Mouse (Mus musculus) left cerebral cortex, postnatal 10 days (tissue): ENCODE measurements around the gene Mff. TPM values are rescaled to one million over a fixed set of nuclear protein-coding genes. Genes with fewer than 3 reads are reported as not detected.

Experiments used
- DNase-seq, 2 experiments: peaks; one replicate each; pipeline ENCODE4 v3.0.0; 2021 to 2022; ENCODE audit warnings: low spot score in 2 of 2, mixed read lengths in 1 of 2; ENCODE audit errors: extremely low spot score in 1 of 2
- intact Hi-C: fragments of 180-260 bp; cut with DNase I; formaldehyde crosslinking; loops from one replicate; pipeline ENCODE4 v1.15.1; 2025
- total RNA-seq, 2 experiments: library from RNA; stranded (reverse); gene quantifications; 2 replicates each; pipeline ENCODE4 v1.2.3; 2021

Gene Mff
- 100 to 1,000 TPM; 291 to 295 TPM for total RNA-seq

DNA sequence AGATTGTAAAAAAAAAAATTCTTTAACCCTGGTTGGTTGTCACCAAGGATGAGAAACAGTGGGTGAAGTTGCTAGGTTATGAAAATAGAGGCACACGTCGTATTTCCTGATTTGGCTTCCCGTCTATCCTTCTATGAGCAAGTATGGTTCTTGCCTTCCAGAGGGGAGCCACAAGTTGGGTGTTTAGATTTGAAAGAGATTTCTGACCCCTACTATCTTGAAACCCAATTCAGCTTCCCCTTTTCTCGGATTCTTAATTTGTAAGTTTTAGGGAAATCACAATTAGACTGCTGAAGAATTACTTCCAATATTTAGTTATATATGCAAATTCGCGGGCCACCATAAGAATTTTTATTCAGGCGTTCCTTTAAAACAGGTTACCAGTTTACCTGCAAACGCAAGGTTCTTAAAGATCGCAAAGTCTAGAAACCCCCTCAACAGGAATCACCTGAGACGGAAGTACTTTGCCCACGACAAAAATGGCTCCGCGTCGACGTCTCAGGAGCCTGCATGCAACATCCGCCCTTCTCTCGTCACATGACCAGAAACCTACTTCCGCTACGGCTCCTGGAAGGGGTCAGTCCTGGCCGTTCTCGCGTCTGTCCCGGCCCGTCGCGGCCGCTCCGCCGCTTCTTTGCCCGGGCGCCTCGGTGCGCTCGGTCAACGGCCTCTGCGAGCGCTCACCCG, at the start of gene Mff:
Gene Mff, plus strand, starts transcription at position 552 of the 687 bp plus-strand sequence.
- intact Hi-C loops = no loop called here
- peak; percentile 93 to 95 for DNase-seq

DNA sequence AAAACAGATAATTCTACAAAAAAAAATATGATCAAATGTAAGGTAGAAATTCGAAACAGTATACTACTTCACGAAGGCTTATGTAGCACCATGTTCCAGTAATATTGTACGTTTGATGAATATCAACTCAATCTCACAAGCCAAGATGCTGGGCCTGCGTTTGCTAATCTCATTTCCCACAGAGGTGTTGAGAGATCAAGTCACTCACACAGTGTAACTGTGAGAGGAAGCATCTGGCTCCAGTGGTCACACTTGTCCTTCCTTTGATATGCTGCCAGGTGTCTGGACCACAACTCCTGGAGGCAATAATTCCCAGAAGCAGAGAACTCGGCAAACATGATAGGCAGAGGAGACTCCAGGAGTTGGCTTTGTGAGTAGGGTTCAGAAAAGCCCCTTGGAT, 38.4 kb upstream of the Mff start:
- peak in 1 of 2 experiments; percentile 37 for DNase-seq
- intact Hi-C loops = no loop called here

DNA sequence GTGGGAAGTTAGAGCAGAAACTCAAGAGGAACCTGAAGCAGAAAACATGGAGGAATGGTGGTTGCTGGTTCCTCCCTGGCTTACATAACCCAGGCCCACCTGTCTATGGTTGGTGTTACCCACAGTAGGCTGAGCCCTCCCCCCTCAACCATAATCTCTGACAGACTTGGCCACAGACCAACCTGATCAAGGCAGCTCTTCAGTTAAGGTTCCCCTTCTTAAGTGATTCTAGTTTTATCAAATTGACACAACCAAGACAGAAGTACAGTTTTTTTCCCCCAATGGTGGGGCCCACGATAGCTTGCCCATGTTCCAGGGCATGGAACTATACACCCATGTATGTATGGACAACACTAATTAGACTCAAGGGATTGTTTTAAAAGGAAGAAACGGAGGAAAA, 37.8 kb upstream of the Mff start:
- intact Hi-C loops = no loop called here
- no peak for DNase-seq

DNA sequence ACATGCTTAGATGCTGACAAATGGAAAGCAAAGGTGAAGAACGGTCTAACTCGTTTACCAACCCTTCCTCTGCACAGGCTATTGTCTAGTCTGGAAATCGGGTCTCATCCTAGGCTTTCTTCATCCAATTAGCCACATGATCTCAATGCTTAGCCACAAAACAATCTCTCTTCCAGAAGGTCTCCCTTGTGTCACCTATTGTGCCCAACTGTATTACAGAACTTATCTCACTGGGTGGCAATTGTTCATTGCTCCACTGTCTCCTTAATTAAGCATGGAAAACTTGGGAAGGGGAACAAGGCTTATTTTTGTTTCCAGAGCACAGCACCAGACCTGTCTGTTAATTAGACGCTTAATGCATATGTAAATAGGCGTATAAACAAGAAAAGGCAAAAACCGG, 36.8 kb upstream of the Mff start:
- intact Hi-C loops = no loop called here
- DNase-seq = no peak

DNA sequence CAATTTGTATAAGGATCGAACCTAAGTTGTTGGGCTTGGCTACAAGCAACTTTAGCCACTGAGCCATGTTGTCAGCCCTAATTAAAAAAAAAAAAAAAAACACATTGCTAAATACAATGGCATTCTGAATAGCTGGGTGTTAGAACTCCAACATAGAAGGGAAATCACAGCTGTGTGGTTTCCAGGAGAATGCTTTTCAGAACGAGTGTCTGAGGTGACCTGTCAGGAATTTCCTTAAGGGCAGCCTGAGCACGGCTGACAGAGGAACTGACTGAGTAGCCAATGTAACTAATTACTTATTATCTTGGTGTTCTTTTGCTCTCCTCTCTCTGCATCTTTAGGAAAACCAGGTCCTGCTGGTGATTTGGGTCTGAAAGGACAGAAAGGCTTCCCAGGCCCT, 28.8 kb upstream of the Mff start:
- no peak for DNase-seq
- intact Hi-C loops = no loop called here

DNA sequence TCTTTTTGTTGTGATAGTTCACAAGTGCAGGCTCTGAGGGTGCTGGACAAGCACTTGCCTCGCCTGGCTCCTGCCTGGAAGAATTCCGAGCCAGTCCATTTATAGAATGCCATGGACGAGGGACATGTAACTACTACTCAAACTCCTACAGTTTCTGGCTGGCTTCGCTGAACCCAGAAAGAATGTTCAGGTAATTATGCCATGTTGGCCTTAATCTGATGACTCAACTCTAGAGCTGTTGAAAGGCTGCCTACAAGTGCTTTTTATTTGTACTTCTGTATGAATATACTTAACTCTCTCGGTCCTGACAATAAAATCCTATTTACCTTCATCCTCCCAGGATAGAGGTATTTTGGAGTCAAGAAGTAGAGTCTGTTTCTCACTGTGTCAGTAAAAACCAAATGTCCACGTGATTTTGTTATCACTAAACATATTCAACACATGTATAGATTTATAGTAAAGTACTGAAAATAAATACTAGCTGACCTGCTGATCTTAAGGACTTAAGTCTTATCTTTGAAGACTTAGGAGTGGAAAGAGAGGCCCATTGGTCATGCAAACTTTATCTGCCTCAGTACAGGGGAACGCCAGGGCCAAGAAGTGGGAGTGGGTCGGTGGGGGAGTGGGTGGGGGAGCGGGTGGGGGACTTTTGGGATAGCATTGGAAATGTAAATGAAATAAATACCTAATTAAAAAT, 6.7 kb upstream of the Mff start:
- intact Hi-C loops = no loop called here
- DNase-seq = no peak

DNA sequence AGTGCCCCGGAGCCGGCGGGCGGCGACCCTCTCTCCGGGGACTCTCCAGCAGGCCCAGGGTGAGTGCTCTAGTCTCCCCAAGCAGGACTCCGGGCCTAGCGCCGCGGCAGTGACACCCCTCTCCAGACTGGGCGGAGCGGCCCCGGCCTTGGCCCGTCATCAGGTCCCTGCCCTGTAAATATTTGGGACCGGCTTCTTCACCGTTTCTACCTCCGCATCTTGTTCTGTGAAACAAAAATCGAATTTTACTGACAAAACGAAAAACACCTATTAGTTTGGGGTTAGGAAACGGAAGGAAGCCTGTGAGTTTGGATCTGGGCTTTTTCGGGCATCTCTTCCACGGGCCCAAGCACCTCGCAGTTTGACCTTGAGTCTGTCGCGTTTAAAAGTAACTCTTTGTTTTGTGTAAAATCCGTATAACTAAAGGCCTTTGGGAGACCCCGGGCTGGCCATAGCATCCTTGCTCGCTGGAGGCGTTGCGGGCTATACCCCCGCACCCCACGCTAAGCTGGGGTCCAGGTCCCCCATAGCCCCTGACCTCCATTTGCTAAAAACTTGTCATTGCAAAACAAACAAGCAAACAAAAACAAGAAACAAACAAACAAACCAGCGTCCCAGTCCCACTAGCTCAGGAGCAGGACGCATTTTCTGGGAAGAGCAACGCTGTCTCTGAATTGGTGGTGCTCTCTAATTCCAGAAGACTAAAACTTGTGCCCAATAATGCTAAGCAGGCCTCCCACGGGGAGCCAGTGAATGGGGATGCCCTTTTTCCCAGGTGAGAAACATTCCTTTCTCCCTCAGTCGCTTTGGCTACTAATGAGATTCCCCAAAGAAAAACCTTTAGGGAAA, 560 bp downstream of the Mff start:
- DNase-seq = no peak
- intact Hi-C loops = no loop called here

DNA sequence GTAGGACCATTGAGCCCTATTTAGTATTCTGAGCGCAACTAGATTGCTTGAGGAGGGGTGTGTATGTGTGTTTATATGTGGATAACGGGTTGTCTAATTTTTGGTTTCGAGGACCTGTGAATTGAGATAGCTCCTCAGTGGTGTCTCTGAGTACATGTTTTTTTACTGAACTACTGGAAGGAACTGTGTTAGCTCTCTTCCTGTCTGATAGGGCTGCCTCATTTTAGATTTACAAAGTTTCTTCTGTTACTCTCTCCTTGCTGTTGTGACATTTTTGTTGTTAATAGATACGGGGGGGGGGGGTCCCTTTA, 1.1 kb downstream of the Mff start:
- no peak for DNase-seq
- intact Hi-C loops = no loop called here

DNA sequence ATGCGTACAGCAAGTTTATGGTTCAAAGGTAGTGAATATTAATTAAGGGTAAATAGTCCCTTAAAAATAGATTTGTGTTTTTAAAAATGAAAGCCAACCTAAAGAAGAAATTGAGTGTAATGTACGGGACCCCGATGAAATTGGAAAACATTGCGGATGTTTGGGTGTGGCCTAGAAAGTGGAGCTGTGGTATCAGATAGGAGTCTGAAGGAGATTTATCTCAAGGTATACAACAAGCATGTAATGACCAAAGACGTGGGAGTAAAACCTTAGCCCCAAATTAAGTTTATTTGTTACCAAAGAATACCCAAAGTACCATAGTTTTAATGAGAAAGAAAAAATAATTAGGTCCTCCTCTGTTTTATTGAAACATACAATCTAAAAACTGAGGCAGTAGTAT, 1.8 kb downstream of the Mff start:
- DNase-seq = no peak
- intact Hi-C loops = no loop called here

DNA sequence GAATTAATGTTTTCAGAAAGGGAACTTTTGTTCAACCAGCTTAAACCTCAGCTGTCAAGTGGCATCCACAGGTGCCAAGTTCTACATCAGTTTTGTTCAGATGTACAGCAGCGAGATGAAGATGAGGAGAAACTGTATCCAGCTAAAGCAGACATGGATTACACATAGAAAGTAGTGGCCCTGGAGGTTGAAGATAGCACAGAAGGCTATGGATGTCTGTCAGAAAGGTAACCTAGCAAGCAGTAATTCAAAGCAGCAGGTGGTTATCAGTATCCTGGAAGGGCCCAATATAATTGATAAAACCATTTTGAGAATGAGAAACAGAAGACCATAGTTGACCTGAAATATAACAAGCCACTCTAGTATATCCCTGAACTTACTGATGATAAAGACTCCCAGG, 8.7 kb downstream of the Mff start:
- DNase-seq = no peak
- intact Hi-C loops = no loop called here

DNA sequence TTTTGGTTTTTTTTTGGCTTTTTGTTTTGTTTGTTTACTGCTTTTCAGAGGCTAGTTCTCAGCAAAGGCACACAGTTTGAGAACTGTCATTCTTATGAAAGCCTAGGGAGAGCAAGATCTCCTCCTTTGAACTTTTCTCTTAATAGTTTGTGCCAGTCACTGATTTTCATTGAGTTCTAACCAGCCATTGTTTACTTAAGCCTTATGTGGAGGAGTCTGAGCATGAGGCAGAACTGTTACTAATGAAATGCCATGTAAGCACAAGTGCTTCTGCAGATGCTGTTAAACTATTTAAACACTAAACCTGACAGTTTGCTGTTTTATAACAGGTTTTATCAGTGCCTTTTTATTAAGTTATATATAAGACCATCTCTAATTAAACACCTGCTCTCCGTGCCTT, 13.4 kb downstream of the Mff start:
- intact Hi-C loops = no loop called here

DNA sequence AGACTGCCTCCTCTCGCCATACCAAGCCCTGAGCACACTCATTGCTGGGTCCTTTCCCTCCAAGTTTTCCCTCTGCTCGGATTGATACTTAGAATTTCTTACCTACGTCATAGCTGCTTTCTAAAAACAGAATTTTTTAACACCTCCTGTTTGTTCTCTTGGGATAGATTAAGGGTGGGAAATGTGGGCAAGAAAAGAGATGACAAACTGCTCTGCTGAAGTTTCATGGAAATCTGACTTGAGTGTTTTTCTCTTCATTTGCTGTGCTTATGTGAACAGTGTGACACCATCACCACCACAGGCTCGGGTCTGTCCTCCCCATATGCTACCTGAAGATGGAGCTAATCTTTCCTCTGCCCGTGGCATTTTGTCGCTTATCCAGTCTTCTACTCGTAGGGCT, 16.8 kb downstream of the Mff start:
- intact Hi-C loops = no loop called here
- DNase-seq = no peak

More for the DNA sequence above, 13.4 kb downstream of the Mff start:
- no peak for DNase-seq

DNA sequence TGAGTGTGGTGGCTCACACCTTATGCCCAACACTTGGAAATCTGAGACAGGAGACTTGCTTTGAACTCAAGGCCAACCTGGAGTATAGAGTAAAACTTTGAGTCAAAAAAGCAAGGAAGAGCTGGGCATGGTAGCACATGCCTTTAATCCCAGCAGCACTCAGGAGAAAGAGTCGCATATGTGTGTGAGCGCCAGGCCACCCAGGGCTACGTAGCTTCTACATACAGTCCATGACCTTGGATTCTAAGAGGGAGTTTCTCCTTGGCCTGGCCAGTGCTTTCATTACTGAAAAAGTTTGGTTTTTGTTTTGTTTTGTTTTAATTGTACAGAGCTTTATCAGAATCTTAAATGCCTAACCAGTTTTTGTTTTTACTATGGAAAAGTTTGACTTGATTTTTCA, 19.3 kb downstream of the Mff start:
- no peak for DNase-seq
- intact Hi-C loops = no loop called here

DNA sequence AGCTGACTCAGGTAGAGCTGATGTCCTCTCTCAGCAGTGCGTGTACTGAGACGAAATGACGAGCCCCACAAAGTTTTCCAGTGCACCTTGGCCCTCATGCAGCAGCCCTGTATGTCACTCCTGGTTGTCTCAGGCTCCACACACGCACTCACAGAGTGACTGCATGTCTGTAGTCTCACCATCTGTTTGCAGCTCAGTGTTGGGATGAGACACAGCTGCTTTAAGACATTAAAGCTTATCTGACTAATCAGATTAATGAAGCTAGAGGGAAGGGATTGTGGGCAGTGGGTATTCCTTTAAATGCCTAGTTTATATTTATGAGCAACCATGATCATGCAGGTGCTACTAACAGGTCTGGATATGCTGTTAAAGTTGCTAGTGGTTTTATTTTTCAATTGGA, 21.7 kb downstream of the Mff start:
- DNase-seq = no peak
- intact Hi-C loops = no loop called here

DNA sequence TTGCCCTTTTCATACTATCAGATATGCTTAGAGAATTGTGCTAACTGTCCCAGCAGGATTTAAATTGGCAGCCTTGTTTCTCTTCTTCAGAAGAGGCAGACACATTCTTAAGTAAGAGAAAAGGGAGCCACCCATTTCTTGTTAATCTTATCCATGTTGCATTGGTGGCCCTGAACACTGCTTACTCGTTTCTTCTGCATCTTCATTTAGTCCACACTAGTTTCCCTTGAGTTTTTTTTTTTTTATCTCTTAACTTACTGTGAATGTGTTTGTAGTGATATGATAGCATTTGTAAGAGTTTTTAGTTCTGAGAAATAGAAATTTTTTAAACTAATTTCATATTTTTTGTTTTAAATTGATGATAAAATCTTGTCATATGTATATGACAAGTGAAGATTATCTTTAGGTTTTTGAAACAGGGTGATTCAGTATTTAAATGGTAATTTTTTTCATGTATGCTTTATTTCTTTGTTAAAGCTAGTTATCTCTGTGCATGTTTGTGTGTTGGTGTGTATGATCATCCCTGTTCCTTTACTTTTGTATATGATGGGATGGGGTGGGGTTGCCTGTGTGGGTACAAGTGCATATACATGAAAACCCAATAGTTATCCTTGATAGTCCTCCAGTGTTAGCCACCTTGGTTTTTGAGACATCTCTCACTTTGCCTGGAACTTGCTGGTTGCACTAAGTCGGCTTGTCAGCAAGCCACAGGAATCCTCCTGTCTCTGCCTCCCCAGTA, 23.2 kb downstream of the Mff start:
- intact Hi-C loops = no loop called here
- no peak for DNase-seq

DNA sequence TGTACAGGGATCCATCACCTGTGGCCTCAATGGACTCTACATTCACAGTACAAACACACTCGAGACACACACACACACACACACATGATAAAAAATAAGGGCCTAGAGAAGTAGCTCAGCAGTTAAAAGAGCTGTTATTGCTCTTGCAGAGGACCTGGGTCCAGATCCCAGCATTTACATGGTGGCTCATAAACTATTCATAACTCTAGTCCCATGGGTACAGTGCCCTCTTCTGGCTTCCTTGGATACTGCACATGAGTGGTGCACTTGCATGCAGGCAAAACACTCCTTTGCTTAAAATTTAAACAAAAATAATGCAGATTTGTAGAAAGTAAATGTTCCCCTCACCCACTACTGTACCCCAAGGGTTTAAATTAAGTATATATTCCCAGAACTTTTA, 34.8 kb downstream of the Mff start:
- no peak for DNase-seq
- intact Hi-C loops = no loop called here

DNA sequence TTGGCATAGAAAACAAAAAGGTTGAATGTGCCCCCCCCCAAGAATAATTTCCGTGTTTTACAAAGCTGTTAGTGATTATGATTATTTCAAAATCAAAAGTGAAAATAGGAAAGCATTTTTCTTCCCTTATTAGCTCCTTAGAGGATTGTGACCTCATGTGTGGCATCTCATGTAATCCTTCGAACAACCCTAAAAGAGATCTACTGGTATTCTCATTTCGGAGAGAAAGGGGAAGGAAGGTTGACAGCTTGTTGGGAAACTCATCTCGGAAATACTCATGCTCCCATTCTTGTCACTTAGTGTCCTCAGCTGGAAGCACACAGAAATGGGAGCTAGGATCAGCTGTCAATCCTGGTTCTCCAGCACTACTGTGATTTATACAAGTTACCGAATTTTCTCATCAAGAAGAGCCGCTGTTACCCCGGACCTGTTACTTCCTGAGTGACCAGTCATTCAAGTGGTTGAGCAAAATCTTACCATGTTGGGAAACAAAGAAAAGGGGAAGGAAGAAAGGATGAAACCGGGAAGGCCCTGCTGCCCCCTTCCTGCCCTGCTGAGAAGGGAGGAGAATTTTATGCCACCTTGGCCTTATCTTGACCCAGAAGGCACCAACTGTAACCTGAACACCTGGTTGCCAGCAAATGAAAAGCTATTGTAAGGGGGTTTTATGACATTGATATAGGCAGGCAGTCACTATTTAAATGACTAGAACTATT, 36.9 kb downstream of the Mff start:
- no peak for DNase-seq
- intact Hi-C loops = no loop called here

DNA sequence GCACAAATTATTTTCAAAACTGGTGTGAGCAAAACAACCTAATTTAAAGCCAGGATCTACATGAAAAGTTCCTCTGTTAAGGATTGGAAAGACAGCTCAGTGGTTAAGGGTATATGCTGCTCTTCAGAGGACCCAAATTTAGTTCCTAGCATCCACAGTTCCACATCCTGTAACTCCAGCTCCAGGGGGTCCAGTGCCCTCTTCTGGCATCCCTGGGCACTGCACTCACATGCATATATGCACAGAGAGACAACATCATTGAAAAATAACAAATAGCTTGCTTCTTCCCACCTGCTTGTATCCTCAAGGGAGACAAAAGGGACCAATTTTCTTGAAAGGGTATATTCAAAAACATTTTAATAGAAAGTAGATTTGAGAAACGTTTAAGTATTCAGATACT, 37.6 kb downstream of the Mff start:
- DNase-seq = no peak
- intact Hi-C loops = no loop called here

DNA sequence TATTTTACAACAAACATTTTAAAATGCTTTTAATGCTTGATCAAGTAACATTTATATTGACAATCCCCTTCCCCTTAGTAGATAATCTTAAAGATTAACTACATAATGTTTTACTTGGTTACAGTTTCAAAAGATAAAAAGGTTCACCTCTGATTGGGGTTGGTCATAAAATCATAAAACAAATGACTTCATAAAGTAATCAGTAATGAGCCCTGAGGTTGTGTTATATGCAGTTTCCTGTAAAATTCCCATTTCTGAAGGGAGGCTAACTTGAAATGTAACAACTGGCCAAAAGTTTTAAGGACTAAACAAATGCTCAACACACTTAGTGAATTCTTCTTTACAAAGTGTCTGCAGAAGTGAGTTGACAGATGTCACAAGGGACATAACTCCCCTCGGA, 41.5 kb downstream of the Mff start:
- intact Hi-C loops = no loop called here
- no peak for DNase-seq
